Mouse (Mus musculus) hindbrain, postnatal 0 days (tissue): ENCODE measurements around the gene Rflnb. TPM values are rescaled to one million over a fixed set of nuclear protein-coding genes. Genes with fewer than 3 reads are reported as not detected.

Source experiments
- ATAC-seq: fragments of 200-750 bp; cut with Nextera tagmentation; 2 replicates; pipeline ENCODE4 v1.8.0; 2017; ENCODE audit warnings: mild to moderate bottlenecking, moderate TSS enrichment, moderate library complexity
- DNase-seq: peaks from one replicate; pipeline ENCODE4 v3.0.0-alpha.2; 2015; ENCODE audit warnings: low spot score
- H3K27ac ChIP-seq: fragments of 300-500 bp; sonication (generic); 2 replicates; pipeline ENCODE4 v1.5.1; 2014; ENCODE audit warnings: mild to moderate bottlenecking
- H3K27me3 ChIP-seq: fragments of 300-500 bp; sonication (generic); 2 replicates; pipeline ENCODE4 v1.6.1; 2014; ENCODE audit warnings: low read length, mixed read lengths; ENCODE audit not compliant: insufficient read depth
- H3K36me3 ChIP-seq: fragments of 300-500 bp; sonication (generic); 2 replicates; pipeline ENCODE4 v1.6.1; 2014; ENCODE audit warnings: low read length, mixed read lengths; ENCODE audit not compliant: insufficient read depth
- H3K4me1 ChIP-seq: fragments of 300-500 bp; sonication (generic); 2 replicates; pipeline ENCODE4 v1.6.1; 2014; ENCODE audit warnings: antibody characterized with exemption, low read length, mixed read lengths; ENCODE audit not compliant: insufficient read depth
- H3K4me2 ChIP-seq: fragments of 300-500 bp; sonication (generic); 2 replicates; pipeline ENCODE4 v1.6.1; 2014; ENCODE audit warnings: low read depth, mild to moderate bottlenecking, low read length, moderate library complexity, mixed read lengths
- H3K4me3 ChIP-seq: fragments of 300-500 bp; sonication (generic); 2 replicates; pipeline ENCODE4 v1.5.1; 2014; ENCODE audit warnings: low read length
- H3K9ac ChIP-seq: fragments of 300-500 bp; sonication (generic); replicated peaks from 2 replicates; pipeline ENCODE4 v1.6.1; 2014; ENCODE audit warnings: mild to moderate bottlenecking, low read length, moderate library complexity, mixed read lengths
- H3K9me3 ChIP-seq: fragments of 300-500 bp; sonication (generic); 2 replicates; pipeline ENCODE4 v1.6.1; 2016; ENCODE audit warnings: low read length, mixed read lengths
- CTCF ChIP-seq: IDR thresholded peaks from 2 replicates; pipeline ENCODE4 v1.5.1; 2016; ENCODE audit warnings: antibody characterized with exemption, control low read depth, low read depth
- WGBS: fragments of 180-500 bp; shearing (Covaris S2); extraction: QIAGEN DNeasy Blood & Tissue Kit; methylation state at CpG from one replicate; pipeline ENCODE4 v1.1.7; 2014; 5-methylcytosine and 5-hydroxymethylcytosine counted together
- polyA plus RNA-seq: library from polyadenylated mRNA; unstranded; fragments of >200 nt; fragmentation: Nextera tagmentation; extraction: Ambion mirVana; gene quantifications from 2 replicates; pipeline ENCODE4 v1.2.1, GENCODE M21; 2015
- total RNA-seq: library from RNA; depleted of rRNA; stranded (reverse); fragments of >200 nt; gene quantifications from 2 replicates; pipeline ENCODE4 v1.2.3, GENCODE M21; 2014

Rflnb gene
- total and polyA plus RNA-seq, 2 experiments from 2014 or later = 13.6 to 14.9 TPM

GRCm38 (mm10) chr11:76045367-76045766, 17.8 kb upstream of the Rflnb start:
- DNase-seq (no peak), ATAC-seq (no peak)
- no peaks in the 10 kb centered on the region for H3K27me3 ChIP-seq
- H3K36me3 ChIP-seq = no peaks in the 10 kb centered on the region; the same call in 1 of the 2 replicates
- no peak overlapping the region for H3K4me2 ChIP-seq
- H3K9me3 ChIP-seq = no peaks in the 10 kb centered on the region
- no peak for TF ChIP-seq CTCF
- H3K27ac ChIP-seq = no peak overlapping the region
- H3K9ac ChIP-seq = no peak overlapping the region
- peaks cover 12% of the 10 kb centered on the region; the same call in 1 of the 2 replicates for H3K4me1 ChIP-seq
- H3K4me3 ChIP-seq = no peak overlapping the region
- WGBS = 80% methylated on average over 6 of the region's 6 CpGs

- no peak for TF ChIP-seq CTCF
- H3K4me2 ChIP-seq = no peak overlapping the region
- peaks cover 12% of the 10 kb centered on the region; the same call in 1 of the 2 replicates for H3K4me1 ChIP-seq
- no peaks in the 10 kb centered on the region for H3K27me3 ChIP-seq
- WGBS = 61% methylated on average over 6 of the region's 6 CpGs
- peak; percentile 64 for ATAC-seq
- H3K4me3 ChIP-seq = no peak overlapping the region
- no peaks in the 10 kb centered on the region for H3K9me3 ChIP-seq
- no peaks in the 10 kb centered on the region; the same call in 1 of the 2 replicates for H3K36me3 ChIP-seq
- H3K9ac ChIP-seq = no peak overlapping the region
- H3K27ac ChIP-seq = no peak overlapping the region
- DNase-seq = peak; percentile 53
Measured at GRCm38 (mm10) chr11:76044468-76044867, 16.9 kb upstream of the Rflnb start.

DNA sequence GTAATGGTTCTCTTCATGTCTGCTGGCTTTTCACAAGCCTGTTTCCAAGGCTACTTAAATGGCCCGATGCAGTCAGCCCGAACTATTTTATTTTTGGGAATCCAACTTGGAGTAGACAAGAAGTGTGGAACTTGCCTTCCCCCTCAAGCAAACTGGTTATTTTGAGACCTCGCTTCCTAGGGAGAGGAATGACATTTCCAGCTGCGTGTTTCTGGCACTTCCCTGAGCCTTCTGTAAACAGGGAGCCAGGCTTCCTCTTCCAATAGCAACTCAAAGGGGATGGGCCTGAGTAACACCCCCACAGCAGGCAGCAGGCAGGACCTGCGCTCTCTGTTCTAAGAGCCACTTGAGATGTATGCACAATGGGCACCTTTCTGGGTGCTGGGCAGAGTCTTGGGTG, 15.3 kb upstream of the Rflnb start:
- WGBS = 26% methylated on average over 5 of the region's 5 CpGs
- DNase-seq (no peak), ATAC-seq (no peak)

GRCm38 (mm10) chr11:76042041-76042638, 14.6 kb upstream of the Rflnb start:
- Histone ChIP-seq H3K4me1 (peaks cover 12% of the 10 kb centered on the region; the same call in 1 of the 2 replicates), H3K36me3 (no peaks in the 10 kb centered on the region; the same call in 1 of the 2 replicates), H3K9ac (no peak overlapping the region), H3K4me2 (no peak overlapping the region), H3K4me3 (no peak overlapping the region), H3K27me3 (no peaks in the 10 kb centered on the region), H3K27ac (no peak overlapping the region), H3K9me3 (no peaks in the 10 kb centered on the region)
- WGBS = 57% methylated on average over 10 of the region's 10 CpGs
- no peak for DNase-seq
- no peak for ATAC-seq
- no peak for TF ChIP-seq CTCF

More for the DNA sequence above, 15.3 kb upstream of the Rflnb start:
- H3K27ac ChIP-seq = no peak overlapping the region
- no peaks in the 10 kb centered on the region for H3K27me3 ChIP-seq
- no peak overlapping the region for H3K9ac ChIP-seq
- H3K36me3 ChIP-seq = no peaks in the 10 kb centered on the region; the same call in 1 of the 2 replicates
- H3K9me3 ChIP-seq = no peaks in the 10 kb centered on the region
- H3K4me3 ChIP-seq = no peak overlapping the region
- H3K4me2 ChIP-seq = no peak overlapping the region
- no peak for TF ChIP-seq CTCF
- peaks cover 12% of the 10 kb centered on the region; the same call in 1 of the 2 replicates for H3K4me1 ChIP-seq

DNA sequence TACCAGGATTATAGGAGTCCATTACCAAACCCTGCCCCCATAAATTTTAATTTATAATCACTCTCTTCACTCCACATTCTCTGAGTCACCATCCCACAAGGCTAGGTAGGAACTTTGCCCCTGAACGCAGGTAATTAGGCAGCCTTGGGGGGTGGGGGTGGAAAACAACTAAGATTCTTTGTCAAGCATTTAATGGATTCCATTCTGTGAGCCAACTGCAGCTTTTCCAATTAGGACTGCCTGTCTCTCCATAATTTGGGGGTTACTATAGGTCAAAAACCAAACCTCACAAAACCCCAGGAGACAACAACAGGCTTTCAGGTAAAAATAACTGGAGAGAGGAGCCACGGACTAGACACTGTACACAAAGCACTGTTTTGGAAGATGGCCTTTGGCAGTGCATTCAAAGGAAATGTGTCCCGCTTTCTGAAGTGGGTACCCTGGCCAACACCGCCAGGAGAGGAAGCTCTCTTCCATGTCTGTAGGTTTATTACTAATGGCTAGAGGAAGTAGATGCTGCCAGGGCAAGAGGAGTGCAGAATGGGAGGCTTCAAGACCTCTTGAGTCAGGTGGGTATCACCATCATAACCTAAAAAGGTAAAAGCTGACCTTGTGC, 13.3 kb upstream of the Rflnb start:
- WGBS = 72% methylated on average over 4 of the region's 4 CpGs
- DNase-seq (no peak), ATAC-seq (no peak)
- H3K36me3 ChIP-seq = no peaks in the 10 kb centered on the region; the same call in 1 of the 2 replicates
- H3K4me2 ChIP-seq = no peak overlapping the region
- H3K27me3 ChIP-seq = no peaks in the 10 kb centered on the region
- H3K27ac ChIP-seq = no peak overlapping the region
- H3K4me3 ChIP-seq = no peak overlapping the region
- no peaks in the 10 kb centered on the region for H3K9me3 ChIP-seq
- H3K4me1 ChIP-seq = peaks cover 12% of the 10 kb centered on the region; the same call in 1 of the 2 replicates
- no peak overlapping the region for H3K9ac ChIP-seq
- TF ChIP-seq CTCF = no peak

DNA sequence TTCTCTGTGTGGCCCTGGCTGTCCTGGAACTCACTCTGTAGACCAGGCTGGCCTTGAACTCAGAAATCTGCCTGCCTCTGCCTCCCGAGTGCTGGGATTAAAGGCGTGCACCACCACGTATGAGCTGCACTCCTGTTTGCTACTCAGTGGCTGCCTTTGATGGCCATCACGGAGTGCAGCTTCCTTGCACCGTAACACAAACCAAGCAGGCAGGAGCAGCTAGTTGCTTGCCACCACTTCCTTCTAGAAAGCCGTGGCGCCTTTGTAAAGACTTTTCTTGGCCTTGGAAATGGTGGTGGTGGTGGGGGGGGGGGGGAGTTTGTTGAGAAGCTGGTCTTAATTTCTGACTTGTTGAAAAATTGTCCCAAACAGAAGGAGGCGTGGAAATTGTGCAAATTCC, 12.5 kb upstream of the Rflnb start:
- no peaks in the 10 kb centered on the region for H3K9me3 ChIP-seq
- DNase-seq (no peak), ATAC-seq (no peak)
- no peak overlapping the region for H3K4me3 ChIP-seq
- H3K36me3 ChIP-seq = no peaks in the 10 kb centered on the region
- H3K27ac ChIP-seq = no peak overlapping the region
- no peaks in the 10 kb centered on the region for H3K27me3 ChIP-seq
- H3K4me2 ChIP-seq = no peak overlapping the region
- WGBS = 89% methylated on average over 8 of the region's 8 CpGs
- TF ChIP-seq CTCF = no peak
- H3K4me1 ChIP-seq = peaks cover 12% of the 10 kb centered on the region; the same call in 1 of the 2 replicates
- H3K9ac ChIP-seq = no peak overlapping the region
